Mouse (Mus musculus) megakaryocyte, embryonic 14.5 days (primary cell): ENCODE measurements around the gene Mbd3l1.

Experiments used
- FLI1 ChIP-seq: IDR thresholded peaks from 2 replicates; pipeline ENCODE4 v1.6.1; 2012; ENCODE audit warnings: low read length, inconsistent platforms, mixed read lengths
- GATA1 ChIP-seq: IDR thresholded peaks from 3 replicates; pipeline ENCODE4 v1.6.1; 2012; ENCODE audit warnings: mixed read lengths, low read length, inconsistent platforms, borderline replicate concordance

GRCm38 (mm10) chr9:18473324-18474128, 4.6 kb upstream of the Mbd3l1 start:
- TF ChIP-seq GATA1, result no peak
- TF ChIP-seq FLI1, result no peak
